Mouse (Mus musculus): ENCODE data around the gene Lmo1. TPM values are rescaled to one million over a fixed set of nuclear protein-coding genes. Genes with fewer than 3 reads are reported as not detected.
"Not testable (repeated sequence)": the region's sequence is repeated elsewhere in the genome, so short reads cannot be mapped to it uniquely, and the experiment has no call there.

The Lmo1 gene
- total RNA-seq, 2 experiments from 2014 or later = 4.1 to 5.1 TPM

- intact Hi-C loops (cut with DNase I; ENCODE audit: low total_unique reads) = no loop called here
Observed at GRCm38 (mm10) chr7:109129946-109130686, 44.9 kb downstream of the Lmo1 start.

DNA sequence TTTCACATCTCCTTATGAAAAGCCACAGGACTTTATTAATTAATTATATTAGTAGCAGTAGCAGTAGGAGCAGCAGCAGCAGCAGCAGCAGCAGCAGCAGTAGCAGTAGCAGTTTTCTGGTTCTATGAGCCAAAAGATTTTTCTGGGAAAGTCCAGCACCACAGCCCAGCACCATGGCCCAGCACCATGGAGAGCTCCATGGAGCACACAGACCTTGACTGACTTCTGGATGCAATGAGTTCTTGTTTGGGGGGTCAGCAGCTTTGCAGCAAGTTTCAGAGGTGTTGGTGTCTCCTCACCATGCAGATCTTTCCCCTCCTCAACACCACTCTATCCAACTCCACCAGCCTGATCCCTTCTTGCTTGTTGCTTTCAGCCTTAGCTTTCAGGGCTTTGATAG, 45.6 kb downstream of the Lmo1 start:
- DNase-seq = no peak
- intact Hi-C loops (cut with DNase I; ENCODE audit: low total_unique reads) = no loop called here

More at GRCm38 (mm10) chr7:109129946-109130686, 44.9 kb downstream of the Lmo1 start:
- no peak for DNase-seq

DNA sequence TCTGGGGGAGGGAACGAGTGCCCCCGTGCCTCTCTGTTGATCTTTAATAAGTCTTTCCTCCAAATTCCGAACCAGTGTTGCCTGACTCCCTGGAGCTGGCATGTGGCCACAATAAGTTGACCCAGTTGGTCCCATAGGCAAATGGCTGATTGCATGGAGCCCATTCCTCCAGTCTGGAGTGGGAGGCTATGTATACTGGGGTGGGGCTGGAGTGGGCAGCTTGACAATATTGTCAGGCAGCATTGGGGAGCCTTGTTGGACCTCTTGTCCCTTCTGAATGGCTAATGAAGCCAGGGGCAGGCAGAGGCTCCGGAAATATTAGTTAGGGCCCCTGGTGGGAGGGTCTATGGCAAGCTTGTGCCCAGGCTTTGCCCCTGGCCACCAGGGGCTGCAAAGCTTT, 59.1 kb downstream of the Lmo1 start:
- no peak for DNase-seq

GRCm38 (mm10) chr7:109115488-109115887, 59.5 kb downstream of the Lmo1 start:
- DNase-seq; intact Hi-C loops (cut with DNase I; ENCODE audit: low total_unique reads): not testable (repeated sequence)

More for the DNA sequence above, 59.1 kb downstream of the Lmo1 start:
- intact Hi-C loops (cut with DNase I; ENCODE audit: low total_unique reads) = no loop called here

DNA sequence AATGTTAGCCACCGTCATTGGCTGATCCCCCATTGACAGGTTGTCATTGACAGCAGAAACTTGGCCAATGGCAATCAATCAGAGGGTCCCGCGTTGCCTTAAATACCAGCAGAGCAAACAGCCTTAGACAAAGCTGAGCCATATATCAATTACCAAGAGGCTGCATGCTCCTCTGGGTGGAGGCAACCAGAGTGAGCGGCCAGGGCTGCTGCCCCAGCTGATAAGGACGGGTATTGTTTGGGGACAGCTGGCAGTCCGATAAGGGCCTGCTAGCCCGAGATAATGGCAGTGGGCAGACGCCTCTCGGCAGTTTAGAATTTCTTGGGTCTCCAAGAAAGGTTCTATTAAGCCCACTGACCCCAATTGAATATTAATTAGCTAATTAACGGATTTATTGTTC, 60.1 kb downstream of the Lmo1 start:
- intact Hi-C loops (cut with DNase I; ENCODE audit: low total_unique reads) = no loop called here
- no peak for DNase-seq

GRCm38 (mm10) chr7:109111000-109111399, 64.0 kb downstream of the Lmo1 start:
- intact Hi-C loops (cut with DNase I; ENCODE audit: low total_unique reads) = no loop called here

GRCm38 (mm10) chr7:109104894-109105293, 70.1 kb downstream of the Lmo1 start:
- intact Hi-C loops (cut with DNase I; ENCODE audit: low total_unique reads) = no loop called here

More at GRCm38 (mm10) chr7:109111000-109111399, 64.0 kb downstream of the Lmo1 start:
- DNase-seq = no peak

GRCm38 (mm10) chr7:109101167-109101566, 73.8 kb downstream of the Lmo1 start:
- no peak for DNase-seq

More at GRCm38 (mm10) chr7:109104894-109105293, 70.1 kb downstream of the Lmo1 start:
- DNase-seq = no peak

GRCm38 (mm10) chr7:109098145-109099018, 76.6 kb downstream of the Lmo1 start:
- DNase-seq = no peak
- intact Hi-C loops (cut with DNase I; ENCODE audit: low total_unique reads) = loop anchor here (5.0 kb wide), 1 partner anchor 324 kb away; no protein-coding TSS in a partner anchor

More at GRCm38 (mm10) chr7:109101167-109101566, 73.8 kb downstream of the Lmo1 start:
- intact Hi-C loops (cut with DNase I; ENCODE audit: low total_unique reads) = no loop called here

DNA sequence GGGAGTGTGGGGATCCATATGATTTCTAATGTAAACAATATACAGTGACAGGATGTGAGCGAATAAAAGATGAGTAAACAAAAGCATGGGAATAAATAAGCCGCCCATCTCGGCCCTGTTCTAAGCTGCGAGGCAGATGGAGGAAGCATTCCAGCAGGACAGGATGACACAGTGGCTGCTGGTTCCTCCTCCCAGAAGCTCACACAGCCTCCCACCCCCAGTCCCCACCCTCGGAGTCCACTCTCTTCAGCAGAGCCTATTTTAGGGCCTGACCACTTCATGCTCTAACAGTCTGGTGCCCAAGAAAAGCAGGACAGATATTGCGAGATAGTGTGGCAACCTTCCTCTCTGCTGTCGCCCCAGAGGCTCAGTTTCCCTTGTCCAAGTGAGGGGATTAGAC, 77.8 kb downstream of the Lmo1 start:
- intact Hi-C loops (cut with DNase I; ENCODE audit: low total_unique reads) = loop anchor here (5.0 kb wide), 1 partner anchor 325 kb away; no protein-coding TSS in a partner anchor
- DNase-seq = no peak

DNA sequence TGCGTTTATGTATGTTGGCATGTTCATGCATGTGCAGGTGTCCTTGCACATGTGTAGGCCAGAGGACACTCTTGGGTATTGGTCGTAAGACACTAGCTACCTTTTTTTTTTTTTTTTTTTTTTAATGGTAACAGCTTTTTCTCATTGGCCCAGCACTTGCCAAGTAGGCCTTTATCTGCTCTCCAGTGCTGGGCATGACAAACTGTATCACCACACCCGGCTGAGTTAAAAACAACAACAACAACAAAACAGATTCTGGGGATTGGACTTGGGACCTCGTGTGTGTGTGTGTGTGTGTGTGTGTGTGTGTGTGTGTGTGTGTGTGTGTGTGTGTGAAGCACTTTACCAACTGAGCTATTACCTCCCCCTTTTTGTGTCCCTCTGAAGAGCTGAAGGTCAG, 78.4 kb downstream of the Lmo1 start:
- DNase-seq = no peak
- intact Hi-C loops (cut with DNase I; ENCODE audit: low total_unique reads) = loop anchor here (5.0 kb wide), 1 partner anchor 326 kb away; no protein-coding TSS in a partner anchor

DNA sequence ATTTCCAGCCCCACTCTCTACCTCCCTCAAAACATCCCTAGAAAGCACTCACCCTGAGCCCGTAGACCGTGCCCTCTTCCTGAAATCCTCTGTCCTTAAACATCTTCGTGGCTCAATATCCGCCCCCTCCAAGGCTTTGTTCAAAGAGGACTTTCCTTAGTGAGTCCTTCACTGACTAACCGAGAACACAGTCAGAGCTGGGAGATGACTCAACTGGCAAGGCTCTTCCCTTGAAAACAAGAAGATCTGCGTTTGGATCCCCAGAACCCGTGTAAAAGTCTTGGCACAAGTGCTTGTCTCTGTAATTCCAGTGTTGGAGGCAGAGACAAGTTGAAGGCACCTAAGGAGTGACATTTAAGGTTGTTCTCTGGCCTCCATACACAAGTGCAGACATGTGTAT, 80.7 kb downstream of the Lmo1 start:
- DNase-seq = no peak
- intact Hi-C loops (cut with DNase I; ENCODE audit: low total_unique reads) = no loop called here

GRCm38 (mm10) chr7:109091316-109091715, 83.7 kb downstream of the Lmo1 start:
- DNase-seq; intact Hi-C loops (cut with DNase I; ENCODE audit: low total_unique reads): not testable (repeated sequence)

Other genes with a start within 250 kb of the Lmo1 start
- gene Nlrp10, start 245.0 kb downstream of the Lmo1 start, total RNA-seq (2021) = under 1 TPM; 0.66 to 0.70 TPM
- gene Eif3f, start 240.8 kb downstream of the Lmo1 start, total RNA-seq (2021) = 100 to 1,000 TPM in 1 of 2 experiments, 10 to 100 TPM in 1; 98.1 to 105 TPM
- gene Tub, start 224.9 kb downstream of the Lmo1 start, total RNA-seq (2021) = 1 to 10 TPM in 1 of 2 experiments, under 1 TPM in 1; 0.89 to 1.3 TPM
- gene Ric3, start 91.9 kb downstream of the Lmo1 start, total RNA-seq (2021) = 1 to 10 TPM; 1.5 to 1.7 TPM

All from gastrocnemius, postnatal 14 days (tissue).